Mouse (Mus musculus): ENCODE data around the gene Myo1h.

Myo1h gene

DNA sequence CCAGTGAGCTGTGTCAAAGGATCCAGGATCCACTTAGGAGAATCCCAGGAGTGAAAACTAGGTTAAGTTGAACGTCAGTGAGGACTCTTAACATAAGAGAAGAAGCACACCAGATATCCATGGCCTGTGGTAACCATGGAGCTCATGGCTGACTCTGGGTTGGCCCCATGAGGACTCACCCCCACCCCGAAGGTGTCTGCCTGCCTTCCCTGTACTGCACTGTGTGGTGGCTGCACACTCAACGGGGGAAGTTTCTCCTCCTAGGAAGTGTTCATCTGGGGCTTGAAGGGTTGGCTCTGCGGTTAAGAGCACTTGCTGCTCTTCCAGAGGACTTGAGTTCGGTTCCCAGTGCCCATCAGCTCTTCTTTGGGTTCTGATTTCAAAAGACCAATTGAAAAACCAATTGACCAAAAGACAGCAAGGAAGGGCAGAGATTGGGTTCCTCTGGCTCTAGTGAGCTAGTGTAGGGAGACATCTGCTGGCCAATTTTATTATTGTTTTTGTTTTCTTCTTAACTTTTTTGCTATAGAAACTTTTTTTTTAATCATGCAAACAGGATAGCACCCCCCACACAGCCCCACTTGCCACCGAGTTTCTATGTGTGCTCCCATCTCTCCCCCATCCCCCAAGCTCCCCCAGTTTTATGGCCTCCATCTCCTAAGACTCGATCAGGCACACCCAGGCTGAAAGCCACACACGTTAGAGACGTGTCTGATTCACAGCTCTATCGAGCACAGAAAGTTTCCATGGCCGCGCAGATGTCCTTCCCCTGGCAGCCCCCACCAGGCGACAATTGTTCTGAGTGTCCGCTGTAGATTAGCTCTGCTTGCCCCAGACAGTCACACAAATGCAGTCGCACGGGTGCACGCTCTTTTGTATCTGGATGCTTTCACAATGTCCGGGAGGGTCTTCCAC lies 20.1 kb downstream of the Myo1h start:
- DNase-seq (ENCODE audit: low read depth, low spot score), result peak; percentile 69
- Histone ChIP-seq H3K27me3 (ENCODE audit: control insufficient read depth, insufficient read depth, low read length, poor library complexity, severe bottlenecking) (no peaks in the 10 kb centered on the region), H3K36me3 (ENCODE audit: control insufficient read depth, insufficient read depth, low read length, poor library complexity, severe bottlenecking) (no peaks in the 10 kb centered on the region)

DNA sequence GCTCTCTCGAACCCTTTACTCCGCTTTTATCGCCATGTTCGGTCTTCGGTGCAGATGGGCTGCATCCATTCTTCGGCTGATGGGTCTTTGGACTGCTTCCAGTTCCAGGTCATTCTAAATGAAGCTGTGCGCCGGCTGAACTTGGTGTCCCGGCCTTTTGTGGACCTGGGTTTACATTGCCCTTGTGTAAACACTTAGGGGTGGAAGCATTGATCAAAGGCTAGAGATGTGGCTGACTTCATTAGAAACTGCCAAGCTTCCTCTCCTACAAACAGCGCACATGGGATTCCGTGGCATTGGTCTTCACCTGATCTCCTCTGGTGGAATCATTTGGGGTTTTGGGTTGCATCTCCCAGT lies 20.7 kb downstream of the Myo1h start:
- H3K27me3 ChIP-seq (ENCODE audit: control insufficient read depth, insufficient read depth, low read length, poor library complexity, severe bottlenecking), result no peaks in the 10 kb centered on the region
- no peaks in the 10 kb centered on the region for H3K36me3 ChIP-seq (ENCODE audit: control insufficient read depth, insufficient read depth, low read length, poor library complexity, severe bottlenecking)
- no peak for DNase-seq (ENCODE audit: low read depth, low spot score)

DNA sequence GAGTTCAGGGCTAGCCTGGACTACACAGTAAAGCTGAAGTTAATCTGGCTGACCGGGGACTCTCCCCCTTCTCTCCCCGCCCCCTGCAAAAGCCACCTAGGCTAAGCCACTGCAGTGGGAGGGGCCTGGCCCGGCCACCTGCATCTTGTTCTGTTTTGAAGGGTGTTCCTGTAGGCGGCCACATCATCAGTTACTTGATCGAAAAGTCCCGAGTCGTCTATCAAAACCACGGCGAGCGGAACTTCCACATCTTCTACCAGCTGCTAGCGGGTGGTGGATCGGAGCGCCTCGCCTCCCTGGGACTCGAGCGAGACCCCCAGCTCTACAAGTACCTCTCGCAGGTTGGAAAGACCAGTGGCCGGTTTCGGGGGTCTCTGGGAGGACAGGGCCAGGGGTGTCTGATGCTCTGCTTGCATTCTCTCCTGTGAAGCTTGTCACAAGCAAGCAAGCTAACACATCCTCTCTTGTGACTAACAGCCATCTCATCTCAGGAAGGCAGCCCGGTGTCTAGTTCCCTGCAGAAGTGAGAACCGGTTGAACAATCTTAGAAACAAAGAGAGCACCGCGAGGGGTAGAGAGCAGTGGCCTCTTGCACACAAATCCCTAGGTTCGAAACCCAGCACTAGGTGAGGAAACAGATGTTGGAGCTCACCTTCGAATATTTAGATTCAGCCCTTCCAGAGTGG lies 34.3 kb downstream of the Myo1h start:
- DNase-seq (ENCODE audit: low read depth, low spot score), result peak; percentile 76
- H3K36me3 ChIP-seq (ENCODE audit: control insufficient read depth, insufficient read depth, low read length, poor library complexity, severe bottlenecking), result no peaks in the 10 kb centered on the region
- H3K27me3 ChIP-seq (ENCODE audit: control insufficient read depth, insufficient read depth, low read length, poor library complexity, severe bottlenecking), result no peaks in the 10 kb centered on the region

DNA sequence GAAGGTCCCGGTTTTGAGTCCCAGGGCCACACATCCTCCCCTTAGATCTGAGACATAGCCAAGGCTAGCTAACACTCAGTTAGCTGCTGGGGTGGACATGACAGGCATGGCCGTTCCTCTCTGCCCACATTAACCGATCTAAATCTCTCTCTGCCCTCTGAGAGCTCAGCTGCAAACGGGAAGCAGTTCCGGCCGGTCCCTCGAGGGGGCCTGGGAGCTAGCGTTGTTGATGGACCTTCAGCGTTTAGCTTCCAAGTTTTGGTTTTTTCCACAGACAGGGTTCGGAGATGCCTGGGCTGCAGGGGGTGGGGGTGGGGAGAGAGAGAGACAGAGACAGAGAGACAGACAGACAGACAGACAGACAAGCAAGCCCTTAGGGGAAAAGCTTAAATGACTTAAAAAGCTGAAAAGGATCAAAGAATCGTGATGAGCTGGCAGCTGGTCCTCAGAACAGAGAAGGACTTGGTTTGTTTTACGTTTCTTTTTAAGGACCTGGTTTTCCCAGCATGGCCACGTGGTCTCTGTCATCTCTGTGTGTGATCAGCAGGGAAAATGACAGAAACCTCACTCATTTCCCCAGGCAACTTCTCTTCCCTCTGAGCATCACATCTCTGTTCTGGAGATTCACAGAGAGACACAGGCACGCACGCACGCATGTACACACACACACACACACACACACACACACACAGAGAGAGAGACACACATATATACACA lies 35.0 kb downstream of the Myo1h start:
- H3K27me3 ChIP-seq (ENCODE audit: control insufficient read depth, insufficient read depth, low read length, poor library complexity, severe bottlenecking), result no peaks in the 10 kb centered on the region
- no peaks in the 10 kb centered on the region for H3K36me3 ChIP-seq (ENCODE audit: control insufficient read depth, insufficient read depth, low read length, poor library complexity, severe bottlenecking)
- DNase-seq (ENCODE audit: low read depth, low spot score), result peak; percentile 43

DNA sequence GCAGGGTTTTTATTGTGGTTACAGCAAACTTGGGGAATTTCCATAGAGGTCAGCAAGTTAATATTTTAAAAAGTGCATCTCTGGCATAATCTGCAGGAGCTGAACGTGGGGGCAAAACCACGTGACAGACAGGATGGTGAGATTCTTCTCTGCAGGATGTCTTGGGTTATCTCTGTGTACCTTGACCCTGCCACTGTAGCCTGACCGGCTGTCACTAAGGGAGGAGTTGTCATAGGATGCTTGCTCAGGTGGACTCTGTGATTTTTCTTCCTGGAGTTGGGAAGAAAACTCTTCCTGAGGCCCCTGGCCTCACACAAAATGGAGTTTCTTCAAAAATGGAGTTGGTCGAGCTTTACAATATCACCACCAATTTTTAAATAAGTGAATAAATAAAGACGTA lies 54.0 kb downstream of the Myo1h start:
- DNase-seq (ENCODE audit: low read depth, low spot score), result no peak
- Histone ChIP-seq H3K27me3 (ENCODE audit: control insufficient read depth, insufficient read depth, low read length, poor library complexity, severe bottlenecking) (no peaks in the 10 kb centered on the region), H3K36me3 (ENCODE audit: control insufficient read depth, insufficient read depth, low read length, poor library complexity, severe bottlenecking) (no peaks in the 10 kb centered on the region)

DNA sequence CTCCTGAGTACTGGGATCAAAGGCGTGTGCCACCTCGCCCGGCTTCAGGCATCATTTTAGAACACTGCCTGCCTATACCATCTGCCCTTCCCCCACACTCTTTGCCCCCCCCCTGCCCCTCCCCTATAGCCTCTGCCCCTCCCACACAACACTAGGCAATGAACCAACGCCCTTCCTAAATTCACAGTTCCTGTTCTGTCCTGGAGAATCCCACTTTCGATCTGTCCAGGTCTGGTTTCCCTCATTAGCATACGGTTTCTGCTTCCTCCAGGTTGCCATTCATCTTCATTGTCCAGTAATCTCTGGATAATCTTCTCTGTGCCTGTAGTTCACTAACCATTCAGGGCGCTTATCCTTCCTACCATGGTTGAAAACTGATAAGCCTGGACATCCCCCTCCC lies 54.6 kb downstream of the Myo1h start:
- H3K36me3 ChIP-seq (ENCODE audit: control insufficient read depth, insufficient read depth, low read length, poor library complexity, severe bottlenecking), result no peaks in the 10 kb centered on the region
- DNase-seq (ENCODE audit: low read depth, low spot score), result no peak
- no peaks in the 10 kb centered on the region for H3K27me3 ChIP-seq (ENCODE audit: control insufficient read depth, insufficient read depth, low read length, poor library complexity, severe bottlenecking)

DNA sequence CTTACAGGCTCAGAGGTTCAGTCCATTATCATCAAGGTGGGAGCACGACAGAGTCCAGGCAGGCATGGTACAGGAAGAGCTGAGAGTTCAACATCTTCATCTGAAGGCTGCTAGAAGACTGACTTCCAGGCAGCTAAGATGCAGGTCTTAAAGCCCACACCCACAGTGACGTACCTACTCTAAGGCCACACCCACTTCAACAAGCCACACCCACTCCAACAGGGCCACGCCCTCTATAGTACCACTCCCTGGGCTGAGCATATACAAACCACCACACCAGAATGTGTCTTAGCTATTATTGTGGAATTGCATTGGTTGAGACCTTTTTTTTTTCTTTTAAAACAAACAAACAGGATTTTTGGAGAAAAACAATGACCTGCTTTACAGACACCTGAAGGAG lies 56.6 kb downstream of the Myo1h start:
- Histone ChIP-seq H3K36me3 (ENCODE audit: control insufficient read depth, insufficient read depth, low read length, poor library complexity, severe bottlenecking) (no peaks in the 10 kb centered on the region), H3K27me3 (ENCODE audit: control insufficient read depth, insufficient read depth, low read length, poor library complexity, severe bottlenecking) (no peaks in the 10 kb centered on the region)
- DNase-seq (ENCODE audit: low read depth, low spot score), result peak; percentile 26

DNA sequence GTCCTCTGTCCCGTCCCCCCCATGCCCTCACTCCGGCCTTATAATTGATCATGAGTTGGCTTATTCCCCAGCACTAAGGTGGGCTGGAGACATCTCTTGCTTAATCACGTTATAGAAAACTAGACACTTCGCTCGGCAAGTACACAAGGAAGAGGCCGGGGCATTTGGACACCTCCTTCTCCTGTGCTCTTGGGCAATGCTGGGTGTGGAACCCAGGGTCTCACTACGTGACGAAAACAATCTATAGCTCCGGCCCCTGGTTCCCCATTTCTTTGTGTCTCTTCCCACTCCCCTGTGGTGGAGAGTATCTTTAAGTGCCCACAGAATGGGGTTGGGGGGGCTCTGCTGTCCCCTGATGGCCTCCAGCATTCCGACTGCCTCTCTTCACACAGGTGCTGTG lies 58.0 kb downstream of the Myo1h start:
- no peaks in the 10 kb centered on the region for H3K36me3 ChIP-seq (ENCODE audit: control insufficient read depth, insufficient read depth, low read length, poor library complexity, severe bottlenecking)
- DNase-seq (ENCODE audit: low read depth, low spot score), result no peak
- no peaks in the 10 kb centered on the region for H3K27me3 ChIP-seq (ENCODE audit: control insufficient read depth, insufficient read depth, low read length, poor library complexity, severe bottlenecking)

DNA sequence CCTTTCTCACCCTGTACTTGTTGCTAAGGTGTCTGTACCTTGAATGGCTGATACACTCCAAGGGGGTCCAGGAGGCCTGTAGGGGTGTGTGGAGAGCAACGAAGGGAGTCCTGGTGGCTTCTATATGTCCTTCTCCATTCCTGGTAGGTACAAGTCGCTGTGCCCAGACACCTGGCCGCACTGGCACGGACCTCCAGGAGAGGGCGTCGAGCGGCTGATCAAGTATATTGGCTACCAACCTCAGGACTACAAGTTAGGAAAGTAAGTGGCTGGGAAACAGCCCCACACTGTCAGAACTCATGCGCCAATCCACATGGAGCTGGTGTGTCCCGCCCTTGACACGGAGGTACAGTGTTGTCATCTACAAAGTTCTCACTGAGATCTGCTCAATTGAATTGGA lies 62.5 kb downstream of the Myo1h start:
- peak; percentile 22 for DNase-seq (ENCODE audit: low read depth, low spot score)
- Histone ChIP-seq H3K36me3 (ENCODE audit: control insufficient read depth, insufficient read depth, low read length, poor library complexity, severe bottlenecking) (no peaks in the 10 kb centered on the region), H3K27me3 (ENCODE audit: control insufficient read depth, insufficient read depth, low read length, poor library complexity, severe bottlenecking) (no peaks in the 10 kb centered on the region)

DNA sequence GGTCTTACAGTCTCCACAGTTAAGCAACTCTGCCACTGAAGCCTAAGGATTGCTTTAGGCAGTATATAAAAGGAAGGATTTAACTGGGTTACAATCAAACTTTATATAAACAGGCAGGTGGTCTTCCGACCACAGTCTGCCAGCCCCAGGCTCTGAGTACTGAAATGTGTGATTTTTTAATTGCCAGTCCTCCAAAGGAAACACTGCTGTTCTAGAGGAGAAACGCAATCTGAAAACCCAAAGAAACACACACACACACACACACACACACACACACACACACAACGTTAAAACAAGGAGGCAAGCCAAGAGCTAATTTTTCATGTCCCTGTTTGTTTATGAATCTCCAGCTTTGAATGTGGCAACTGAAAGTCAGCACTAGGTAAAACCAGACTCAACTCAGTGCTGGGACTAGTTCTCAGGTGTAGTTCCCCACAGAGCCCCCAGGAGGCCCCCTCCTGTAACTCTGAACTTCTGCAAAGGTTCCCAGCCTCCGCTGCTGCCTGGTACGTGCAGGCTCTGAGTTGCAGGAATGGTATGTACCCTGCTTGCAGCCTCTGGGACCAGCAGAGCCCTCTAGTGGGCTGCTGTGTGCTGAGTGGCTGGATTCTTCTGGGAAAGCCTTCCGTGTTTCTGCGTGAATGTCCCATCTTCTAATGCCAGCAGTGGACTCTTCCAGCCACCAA lies 67.4 kb downstream of the Myo1h start:
- H3K27me3 ChIP-seq (ENCODE audit: control insufficient read depth, insufficient read depth, low read length, poor library complexity, severe bottlenecking), result no peaks in the 10 kb centered on the region
- DNase-seq (ENCODE audit: low read depth, low spot score), result peak; percentile 73
- H3K36me3 ChIP-seq (ENCODE audit: control insufficient read depth, insufficient read depth, low read length, poor library complexity, severe bottlenecking), result no peaks in the 10 kb centered on the region

DNA sequence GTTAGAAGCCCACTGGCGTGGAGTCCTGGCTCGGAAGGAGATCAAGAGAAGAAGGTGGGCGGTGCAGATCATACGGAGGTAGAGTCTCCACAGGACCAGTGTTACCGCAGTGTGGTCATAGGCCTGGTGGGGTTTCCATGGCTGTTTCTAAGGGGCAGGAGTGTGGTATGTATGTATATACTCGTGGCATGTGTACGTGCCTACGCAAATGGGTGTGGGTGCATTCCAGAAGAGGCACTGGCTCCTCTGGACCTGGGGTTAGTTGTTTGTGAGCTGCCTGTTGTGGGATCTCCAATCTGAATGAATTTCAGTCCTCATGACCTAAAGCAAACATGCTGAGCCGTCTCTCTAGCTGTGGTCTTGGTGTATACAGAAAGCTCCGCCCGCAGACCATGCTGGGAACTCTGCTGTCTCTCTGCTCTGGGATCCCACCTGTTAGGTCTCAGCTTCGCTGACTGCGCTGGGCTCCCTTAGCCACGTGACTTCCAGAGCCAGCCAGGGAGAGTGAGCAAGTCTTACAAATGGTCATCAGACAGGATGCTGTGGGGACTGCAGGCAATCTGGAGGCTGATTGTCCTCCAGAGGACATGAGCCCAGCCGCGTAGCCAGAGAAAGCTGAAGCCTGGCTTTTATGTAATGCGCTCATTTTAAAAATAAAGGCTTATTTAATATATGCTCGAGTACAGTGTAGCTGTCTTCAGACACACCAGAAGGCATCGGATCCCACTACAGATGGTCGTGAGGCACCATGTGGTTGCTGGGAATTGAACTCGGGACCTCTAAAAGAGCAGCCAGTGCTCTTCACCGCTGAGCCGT lies 68.2 kb downstream of the Myo1h start:
- DNase-seq (ENCODE audit: low read depth, low spot score), result no peak
- H3K27me3 ChIP-seq (ENCODE audit: control insufficient read depth, insufficient read depth, low read length, poor library complexity, severe bottlenecking), result no peaks in the 10 kb centered on the region

DNA sequence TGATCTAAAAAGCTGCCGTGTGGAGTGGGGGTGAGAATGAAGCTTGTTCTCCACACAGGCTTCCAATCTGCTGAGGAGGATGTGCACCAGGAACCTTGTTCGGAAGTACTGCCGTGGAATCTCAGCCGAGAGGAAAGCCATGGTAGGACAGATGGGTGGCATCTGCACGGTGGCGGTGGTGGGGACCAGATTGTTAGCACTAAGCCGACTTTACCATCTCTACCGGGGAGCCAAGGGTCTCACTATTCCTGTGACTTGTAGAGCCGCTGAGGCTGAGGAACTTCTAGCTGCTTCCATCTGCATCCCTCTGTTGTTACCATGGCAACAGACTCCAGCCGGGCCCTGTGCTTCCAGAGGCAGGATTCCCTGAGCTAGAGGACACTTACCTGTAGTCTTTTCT lies 69.9 kb downstream of the Myo1h start:
- DNase-seq (ENCODE audit: low read depth, low spot score), result no peak
- H3K36me3 ChIP-seq (ENCODE audit: control insufficient read depth, insufficient read depth, low read length, poor library complexity, severe bottlenecking), result peaks cover 5% of the 10 kb centered on the region; the same call in 1 of the 2 replicates

More for the DNA sequence above, 68.2 kb downstream of the Myo1h start:
- H3K36me3 ChIP-seq (ENCODE audit: control insufficient read depth, insufficient read depth, low read length, poor library complexity, severe bottlenecking), result no peaks in the 10 kb centered on the region

DNA sequence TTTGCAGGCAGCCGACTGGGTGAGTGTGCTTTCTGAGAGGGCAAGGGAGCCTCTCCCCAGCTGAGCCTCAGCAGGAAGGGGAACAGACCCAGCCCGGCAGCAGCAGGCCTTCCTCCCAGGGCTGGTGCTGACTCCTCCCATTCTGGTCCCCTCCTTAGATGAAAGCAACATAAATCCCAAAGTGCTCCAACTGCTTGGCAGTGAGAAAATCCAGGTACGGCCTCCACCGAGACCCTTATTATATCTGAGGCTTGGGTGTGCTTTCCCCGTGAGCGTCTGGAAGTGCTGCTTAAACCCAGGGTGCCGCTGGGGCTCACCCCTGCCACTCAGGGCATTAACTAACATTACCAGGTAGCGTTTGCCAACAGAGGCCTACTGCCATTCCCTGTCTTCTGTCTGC lies 70.6 kb downstream of the Myo1h start:
- no peak for DNase-seq (ENCODE audit: low read depth, low spot score)
- H3K27me3 ChIP-seq (ENCODE audit: control insufficient read depth, insufficient read depth, low read length, poor library complexity, severe bottlenecking), result no peaks in the 10 kb centered on the region
- H3K36me3 ChIP-seq (ENCODE audit: control insufficient read depth, insufficient read depth, low read length, poor library complexity, severe bottlenecking), result peaks cover 5% of the 10 kb centered on the region; the same call in 1 of the 2 replicates

More for the DNA sequence above, 69.9 kb downstream of the Myo1h start:
- H3K27me3 ChIP-seq (ENCODE audit: control insufficient read depth, insufficient read depth, low read length, poor library complexity, severe bottlenecking), result no peaks in the 10 kb centered on the region

DNA sequence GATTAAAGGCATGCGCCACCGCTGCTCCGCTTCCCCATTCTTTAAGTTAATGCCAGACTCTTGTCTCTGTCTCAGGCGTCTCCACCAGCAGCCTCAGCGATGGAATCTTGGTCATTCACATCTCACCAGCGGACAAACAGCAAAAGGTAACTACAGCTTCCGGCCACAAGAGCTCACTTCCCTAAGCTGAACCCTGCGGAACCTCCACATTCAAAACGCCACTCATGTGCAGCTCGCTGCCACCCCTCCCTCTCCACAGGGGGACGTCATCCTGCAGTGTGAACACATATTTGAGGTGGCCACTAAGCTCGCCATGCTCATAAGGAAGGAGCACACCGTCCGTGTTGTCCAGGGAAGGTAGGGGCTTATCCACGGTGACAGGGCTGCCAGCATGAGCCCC lies 72.0 kb downstream of the Myo1h start:
- Histone ChIP-seq H3K27me3 (ENCODE audit: control insufficient read depth, insufficient read depth, low read length, poor library complexity, severe bottlenecking) (no peaks in the 10 kb centered on the region), H3K36me3 (ENCODE audit: control insufficient read depth, insufficient read depth, low read length, poor library complexity, severe bottlenecking) (peaks cover 9% of the 10 kb centered on the region; the same call in 1 of the 2 replicates)
- peak; percentile 60 for DNase-seq (ENCODE audit: low read depth, low spot score)
